Mouse (Mus musculus): ENCODE results near the gene Ddx55. TPM values are rescaled to one million over a fixed set of nuclear protein-coding genes. Genes with fewer than 3 reads are reported as not detected.

Gene Ddx55
- polyA plus RNA-seq, 1 experiment, result 7.4 TPM

- WGBS, result 28% methylated on average over 9 of the region's 9 CpGs
- peak overlapping the region; percentile 95 for H3K4me3 ChIP-seq (ENCODE audit: insufficient read depth, low read depth, low read length)
- TF ChIP-seq POLR2A (IDR thresholded peaks at IDR 0.05; ENCODE audit: low read depth, low read length) (no peak), CTCF (conservative IDR thresholded peaks at IDR 0.05; ENCODE audit: insufficient read depth, insufficient read length, low read depth, low read length) (no peak)
- H3K27ac ChIP-seq (ENCODE audit: insufficient read depth, low read depth, low read length), result peak overlapping the region; percentile 72
- H3K4me1 ChIP-seq (ENCODE audit: control insufficient read depth, insufficient read depth, low read length), result peaks cover 9% of the 10 kb centered on the region; the same call in 1 of the 2 replicates
- H3K36me3 ChIP-seq (ENCODE audit: control insufficient read depth, insufficient read depth, low read length), result no peaks in the 10 kb centered on the region
- no peak for DNase-seq
- H3K27me3 ChIP-seq (replicated peaks; ENCODE audit: control insufficient read depth, insufficient read depth, low read length), result no peaks in the 10 kb centered on the region
Observed at GRCm38 (mm10) chr5:124528791-124529190, 23.9 kb upstream of the Ddx55 start.

- WGBS, result 27% methylated on average over 8 of the region's 8 CpGs
- peak overlapping the region; percentile 95 for H3K4me3 ChIP-seq (ENCODE audit: insufficient read depth, low read depth, low read length)
- peaks cover 9% of the 10 kb centered on the region; the same call in 1 of the 2 replicates for H3K4me1 ChIP-seq (ENCODE audit: control insufficient read depth, insufficient read depth, low read length)
- H3K27me3 ChIP-seq (replicated peaks; ENCODE audit: control insufficient read depth, insufficient read depth, low read length), result no peaks in the 10 kb centered on the region
- peak overlapping the region; percentile 72 for H3K27ac ChIP-seq (ENCODE audit: insufficient read depth, low read depth, low read length)
- TF ChIP-seq CTCF (conservative IDR thresholded peaks at IDR 0.05; ENCODE audit: insufficient read depth, insufficient read length, low read depth, low read length) (no peak), POLR2A (IDR thresholded peaks at IDR 0.05; ENCODE audit: low read depth, low read length) (no peak)
- peak; percentile 71 for DNase-seq
- H3K36me3 ChIP-seq (ENCODE audit: control insufficient read depth, insufficient read depth, low read length), result no peaks in the 10 kb centered on the region
Observed at GRCm38 (mm10) chr5:124529191-124529651, 23.4 kb upstream of the Ddx55 start.

GRCm38 (mm10) chr5:124529697-124530096, 23.0 kb upstream of the Ddx55 start:
- peak; percentile 59 for DNase-seq
- WGBS, result 45% methylated on average over 8 of the region's 8 CpGs
- H3K27me3 ChIP-seq (replicated peaks; ENCODE audit: control insufficient read depth, insufficient read depth, low read length), result no peaks in the 10 kb centered on the region
- peaks cover 9% of the 10 kb centered on the region; the same call in 1 of the 2 replicates for H3K4me1 ChIP-seq (ENCODE audit: control insufficient read depth, insufficient read depth, low read length)
- H3K4me3 ChIP-seq (ENCODE audit: insufficient read depth, low read depth, low read length), result peak overlapping the region; percentile 95
- no peaks in the 10 kb centered on the region for H3K36me3 ChIP-seq (ENCODE audit: control insufficient read depth, insufficient read depth, low read length)
- peak overlapping the region; percentile 72 for H3K27ac ChIP-seq (ENCODE audit: insufficient read depth, low read depth, low read length)
- TF ChIP-seq CTCF (conservative IDR thresholded peaks at IDR 0.05; ENCODE audit: insufficient read depth, insufficient read length, low read depth, low read length) (no peak), POLR2A (IDR thresholded peaks at IDR 0.05; ENCODE audit: low read depth, low read length) (no peak)

- TF ChIP-seq CTCF (conservative IDR thresholded peaks at IDR 0.05; ENCODE audit: insufficient read depth, insufficient read length, low read depth, low read length) (no peak), POLR2A (IDR thresholded peaks at IDR 0.05; ENCODE audit: low read depth, low read length) (peak; percentile 9)
- peak within 1 kb of the TSS; percentile 95 for H3K4me3 ChIP-seq (ENCODE audit: insufficient read depth, low read depth, low read length)
- peak; percentile 84 for DNase-seq
- peaks cover 9% of the 10 kb centered on the region; the same call in 1 of the 2 replicates for H3K4me1 ChIP-seq (ENCODE audit: control insufficient read depth, insufficient read depth, low read length)
- no peaks in the 10 kb centered on the region for H3K36me3 ChIP-seq (ENCODE audit: control insufficient read depth, insufficient read depth, low read length)
- WGBS, result under 1% methylated on average over 96 of the region's 96 CpGs
- no peaks in the 10 kb centered on the region for H3K27me3 ChIP-seq (replicated peaks; ENCODE audit: control insufficient read depth, insufficient read depth, low read length)
- H3K27ac ChIP-seq (ENCODE audit: insufficient read depth, low read depth, low read length), result peak within 1 kb of the TSS; percentile 75
Observed at GRCm38 (mm10) chr5:124530655-124531582, 21.7 kb upstream of the Ddx55 start, which contains the start of gene Rilpl1. TSS of gene Rilpl1 (minus strand) at chr5:124531391.

GRCm38 (mm10) chr5:124531583-124531930, 21.1 kb upstream of the Ddx55 start:
- no peak for DNase-seq
- Histone ChIP-seq H3K4me3 (ENCODE audit: insufficient read depth, low read depth, low read length) (peak overlapping the region; percentile 95), H3K4me1 (ENCODE audit: control insufficient read depth, insufficient read depth, low read length) (peaks cover 9% of the 10 kb centered on the region; the same call in 1 of the 2 replicates), H3K36me3 (ENCODE audit: control insufficient read depth, insufficient read depth, low read length) (no peaks in the 10 kb centered on the region), H3K27me3 (replicated peaks; ENCODE audit: control insufficient read depth, insufficient read depth, low read length) (no peaks in the 10 kb centered on the region), H3K27ac (ENCODE audit: insufficient read depth, low read depth, low read length) (peak overlapping the region; percentile 51)
- TF ChIP-seq CTCF (conservative IDR thresholded peaks at IDR 0.05; ENCODE audit: insufficient read depth, insufficient read length, low read depth, low read length) (no peak), POLR2A (IDR thresholded peaks at IDR 0.05; ENCODE audit: low read depth, low read length) (no peak)
- WGBS, result 22% methylated on average over 14 of the region's 14 CpGs

- H3K36me3 ChIP-seq (ENCODE audit: control insufficient read depth, insufficient read depth, low read length), result no peaks in the 10 kb centered on the region
- no peak overlapping the region for H3K4me3 ChIP-seq (ENCODE audit: insufficient read depth, low read depth, low read length)
- H3K4me1 ChIP-seq (ENCODE audit: control insufficient read depth, insufficient read depth, low read length), result peaks cover 11% of the 10 kb centered on the region; the same call in 1 of the 2 replicates
- no peak overlapping the region for H3K27ac ChIP-seq (ENCODE audit: insufficient read depth, low read depth, low read length)
- 53% methylated on average over 7 of the region's 7 CpGs for WGBS
- TF ChIP-seq POLR2A (IDR thresholded peaks at IDR 0.05; ENCODE audit: low read depth, low read length), result no peak
- TF ChIP-seq CTCF (conservative IDR thresholded peaks at IDR 0.05; ENCODE audit: insufficient read depth, insufficient read length, low read depth, low read length), result no peak
- H3K27me3 ChIP-seq (replicated peaks; ENCODE audit: control insufficient read depth, insufficient read depth, low read length), result no peaks in the 10 kb centered on the region
- DNase-seq, result no peak
Observed at GRCm38 (mm10) chr5:124532451-124532850, 20.2 kb upstream of the Ddx55 start.

- DNase-seq, result no peak
- TF ChIP-seq POLR2A (IDR thresholded peaks at IDR 0.05; ENCODE audit: low read depth, low read length) (no peak), CTCF (conservative IDR thresholded peaks at IDR 0.05; ENCODE audit: insufficient read depth, insufficient read length, low read depth, low read length) (no peak)
- 70% methylated on average over 5 of the region's 5 CpGs for WGBS
- H3K27ac ChIP-seq (ENCODE audit: insufficient read depth, low read depth, low read length), result no peak overlapping the region
- H3K36me3 ChIP-seq (ENCODE audit: control insufficient read depth, insufficient read depth, low read length), result no peaks in the 10 kb centered on the region
- H3K27me3 ChIP-seq (replicated peaks; ENCODE audit: control insufficient read depth, insufficient read depth, low read length), result no peaks in the 10 kb centered on the region
- peaks cover 5% of the 10 kb centered on the region; the same call in 1 of the 2 replicates for H3K4me1 ChIP-seq (ENCODE audit: control insufficient read depth, insufficient read depth, low read length)
- no peak overlapping the region for H3K4me3 ChIP-seq (ENCODE audit: insufficient read depth, low read depth, low read length)
Observed at GRCm38 (mm10) chr5:124535016-124535415, 17.6 kb upstream of the Ddx55 start.
